Mouse (Mus musculus) liver, embryonic 14.5 days (tissue): ENCODE results near the gene Rbfox1. TPM values are rescaled to one million over a fixed set of nuclear protein-coding genes. Genes with fewer than 3 reads are reported as not detected.
A peak's percentile ranks its signal among the peaks of the same experiment; 100 is the strongest.

ENCODE experiments used
- ATAC-seq: fragments of 200-750 bp; cut with Nextera tagmentation; 2 replicates; pipeline ENCODE4 v1.8.0; 2017; ENCODE audit warnings: moderate number of reproducible peaks, mild to moderate bottlenecking, moderate library complexity; ENCODE audit not compliant: insufficient read depth
- DNase-seq, 3 experiments: peaks; one replicate each; pipeline ENCODE4 v3.0.0-alpha.2; 2012 to 2013; ENCODE audit warnings: low read depth in 3 of 3, low spot score in 3 of 3
- H3K27ac ChIP-seq: fragments of 300-500 bp; sonication (generic); 2 replicates; pipeline ENCODE4 v1.5.1; 2014; ENCODE audit warnings: moderate library complexity, mild to moderate bottlenecking, control low read depth, inconsistent platforms
- H3K27me3 ChIP-seq: fragments of 300-500 bp; sonication (generic); 2 replicates; pipeline ENCODE4 v1.6.1; 2014; ENCODE audit warnings: mild to moderate bottlenecking, low read length, moderate library complexity; ENCODE audit not compliant: control insufficient read depth, insufficient read depth
- H3K36me3 ChIP-seq: fragments of 300-500 bp; sonication (generic); replicated peaks from 2 replicates; pipeline ENCODE4 v1.6.1; 2014; ENCODE audit warnings: low read depth; ENCODE audit not compliant: control insufficient read depth, insufficient read depth
- H3K4me1 ChIP-seq, 2 experiments: fragments of 200-500 bp in 1 of 2; fragments of 300-500 bp in 1 of 2; sonication (generic) in 1 of 2; replicated peaks; 2 replicates each; pipeline ENCODE4 v1.6.1; 2012 to 2014; ENCODE audit warnings: antibody characterized with exemption in 1 of 2, inconsistent platforms in 1 of 2, low read length in 1 of 2; ENCODE audit not compliant: control insufficient read depth in 2 of 2, insufficient read depth in 2 of 2
- H3K4me2 ChIP-seq: fragments of 300-500 bp; sonication (generic); 2 replicates; pipeline ENCODE4 v1.6.1; 2014; ENCODE audit warnings: low read depth, mild to moderate bottlenecking, control low read depth, moderate library complexity
- H3K4me3 ChIP-seq, 2 experiments: fragments of 200-500 bp in 1 of 2; fragments of 300-500 bp in 1 of 2; sonication (generic) in 1 of 2; 2 replicates each; pipeline ENCODE4 v1.5.1; 2012 to 2014; ENCODE audit warnings: low read depth in 2 of 2, low read length in 2 of 2, mild to moderate bottlenecking in 2 of 2, control low read depth in 1 of 2, inconsistent platforms in 1 of 2, moderate library complexity in 1 of 2; ENCODE audit not compliant: insufficient read depth in 1 of 2
- H3K9ac ChIP-seq: fragments of 300-500 bp; sonication (generic); replicated peaks from 2 replicates; pipeline ENCODE4 v1.6.1; 2014; ENCODE audit warnings: mild to moderate bottlenecking, control low read depth, moderate library complexity
- H3K9me3 ChIP-seq: fragments of 300-500 bp; sonication (generic); 2 replicates; pipeline ENCODE4 v1.6.1; 2016; ENCODE audit warnings: low read length, mixed read lengths; ENCODE audit not compliant: control insufficient read depth
- CTCF ChIP-seq: IDR thresholded peaks from 2 replicates; pipeline ENCODE4 v1.5.1; 2016; ENCODE audit warnings: antibody characterized with exemption, low read depth, control low read depth
- EP300 ChIP-seq: IDR thresholded peaks from 2 replicates; pipeline ENCODE4 v1.6.1; 2016; ENCODE audit warnings: antibody characterized with exemption, low read depth
- WGBS: fragments of 180-500 bp; shearing (Covaris S2); extraction: QIAGEN DNeasy Blood & Tissue Kit; methylation state at CpG from one replicate; pipeline ENCODE4 v1.1.7; 2014; ENCODE audit not compliant: insufficient replicate concordance; 5-methylcytosine and 5-hydroxymethylcytosine counted together
- polyA plus RNA-seq, 2 experiments: library from polyadenylated mRNA; depleted of rRNA in 1 of 2; stranded (reverse) in 1 of 2; unstranded in 1 of 2; fragments of >200 nt; fragmentation: Nextera tagmentation in 1 of 2; extraction: Ambion mirVana in 1 of 2; gene quantifications; 2 replicates each; pipeline versions ENCODE4 v1.2.1 to v1.2.3; 2012 to 2014

Rbfox1 gene
- polyA plus RNA-seq, 2 experiments = 0.02 TPM; not detected in 1

DNA sequence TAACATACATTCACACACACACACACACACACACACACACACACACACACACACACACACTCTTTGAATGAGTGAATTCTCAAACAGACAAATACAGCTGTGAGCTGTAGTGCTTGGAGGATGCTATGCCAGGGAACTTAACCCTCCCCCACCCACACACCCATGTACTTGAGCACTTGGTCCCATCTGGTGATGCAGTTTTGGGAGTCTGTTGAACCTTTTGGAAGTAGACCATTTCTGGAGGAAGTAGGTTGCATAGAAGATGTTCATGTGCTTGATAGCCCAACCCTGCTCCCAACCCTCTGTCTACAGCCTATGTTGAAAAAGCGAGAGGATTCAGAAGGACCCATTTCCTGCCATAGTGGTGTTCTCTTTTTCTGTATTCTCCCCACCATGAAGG lies 1378.1 kb downstream of the Rbfox1 start:
- DNase-seq (no peak), ATAC-seq (no peak)
- no peak overlapping the region for H3K9ac ChIP-seq
- H3K4me2 ChIP-seq = no peak overlapping the region
- H3K36me3 ChIP-seq = no peaks in the 10 kb centered on the region
- no peak overlapping the region for H3K27ac ChIP-seq
- no peaks in the 10 kb centered on the region for H3K9me3 ChIP-seq
- H3K4me1 ChIP-seq = no peaks in the 10 kb centered on the region
- H3K4me3 ChIP-seq = no peak overlapping the region
- WGBS = 40% methylated on average over 1 of the region's 1 CpGs
- H3K27me3 ChIP-seq = no peaks in the 10 kb centered on the region
- TF ChIP-seq EP300 (no peak), CTCF (no peak)

DNA sequence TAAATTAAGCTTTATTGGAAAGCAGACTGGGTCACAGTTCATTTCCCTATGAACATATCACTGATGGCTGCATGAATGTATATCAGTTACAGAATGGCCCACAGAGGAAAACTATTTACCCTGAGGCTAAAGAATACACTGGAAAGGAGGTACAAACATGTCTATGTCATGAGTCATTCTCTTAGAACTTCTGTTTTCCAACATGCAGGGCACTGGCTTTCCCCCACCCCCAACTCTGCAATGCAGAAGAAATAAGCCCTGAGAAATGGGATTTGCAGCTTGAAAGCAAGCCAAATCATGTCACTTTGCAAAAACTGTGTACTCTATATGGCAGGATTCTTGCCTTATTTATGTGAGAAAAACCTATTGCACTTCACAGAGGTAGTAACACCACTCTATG lies 1380.6 kb downstream of the Rbfox1 start:
- no peak for ATAC-seq

DNA sequence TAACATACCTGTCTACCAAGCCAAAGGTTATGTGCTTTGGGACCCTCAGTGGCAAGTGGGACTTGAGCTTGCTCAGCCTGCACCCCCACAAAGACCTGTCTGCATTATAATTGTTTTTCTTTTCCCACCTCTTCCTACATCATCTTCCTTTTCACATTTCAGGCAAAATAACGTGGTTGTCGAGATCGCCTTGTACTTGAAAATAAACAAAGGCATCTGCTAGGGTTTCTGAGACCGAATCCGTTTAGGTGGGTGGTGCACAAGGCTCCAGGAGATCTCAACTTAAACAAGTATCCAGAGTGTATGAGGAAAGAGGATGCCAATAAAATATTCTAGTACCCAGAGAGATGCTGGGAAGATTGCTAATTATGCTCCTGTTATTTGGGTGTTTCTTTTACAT lies 1390.3 kb downstream of the Rbfox1 start:
- WGBS = 64% methylated on average over 5 of the region's 5 CpGs

More for the DNA sequence above, 1380.6 kb downstream of the Rbfox1 start:
- no peak overlapping the region for H3K4me3 ChIP-seq
- TF ChIP-seq CTCF = no peak
- no peaks in the 10 kb centered on the region for H3K27me3 ChIP-seq
- H3K4me2 ChIP-seq = no peak overlapping the region
- no peak for DNase-seq
- no peak overlapping the region for H3K27ac ChIP-seq
- H3K36me3 ChIP-seq = no peaks in the 10 kb centered on the region
- no peak overlapping the region for H3K9ac ChIP-seq
- H3K9me3 ChIP-seq = no peaks in the 10 kb centered on the region
- H3K4me1 ChIP-seq = no peaks in the 10 kb centered on the region

GRCm38 (mm10) chr16:7275901-7276300 lies 1390.7 kb downstream of the Rbfox1 start:
- no peak overlapping the region for H3K4me3 ChIP-seq
- no peak overlapping the region for H3K4me2 ChIP-seq
- H3K9me3 ChIP-seq = no peaks in the 10 kb centered on the region
- H3K9ac ChIP-seq = no peak overlapping the region
- no peak overlapping the region for H3K27ac ChIP-seq
- ATAC-seq = no peak
- no peaks in the 10 kb centered on the region for H3K4me1 ChIP-seq
- TF ChIP-seq EP300 (no peak), CTCF (peak; percentile 41; the same call in 1 of the 2 replicates)
- DNase-seq = no peak
- no peaks in the 10 kb centered on the region for H3K36me3 ChIP-seq
- WGBS = 11% methylated on average over 1 of the region's 1 CpGs
- H3K27me3 ChIP-seq = no peaks in the 10 kb centered on the region

More for the DNA sequence above, 1390.3 kb downstream of the Rbfox1 start:
- Histone ChIP-seq H3K27me3 (no peaks in the 10 kb centered on the region), H3K4me1 (no peaks in the 10 kb centered on the region), H3K36me3 (no peaks in the 10 kb centered on the region), H3K4me3 (no peak overlapping the region), H3K4me2 (no peak overlapping the region), H3K27ac (no peak overlapping the region), H3K9ac (no peak overlapping the region), H3K9me3 (no peaks in the 10 kb centered on the region)
- ATAC-seq = no peak
- DNase-seq = no peak
- TF ChIP-seq EP300 = no peak
- no peak for TF ChIP-seq CTCF

- no peak for ATAC-seq
- no peak for TF ChIP-seq EP300
- no peaks in the 10 kb centered on the region for H3K36me3 ChIP-seq
- no peaks in the 10 kb centered on the region for H3K4me1 ChIP-seq
- no peak overlapping the region for H3K4me2 ChIP-seq
- DNase-seq = no peak
- no peak overlapping the region for H3K27ac ChIP-seq
- no peaks in the 10 kb centered on the region for H3K9me3 ChIP-seq
- H3K4me3 ChIP-seq = no peak overlapping the region
- WGBS = 51% methylated on average over 5 of the region's 5 CpGs
- no peak overlapping the region for H3K9ac ChIP-seq
- no peaks in the 10 kb centered on the region for H3K27me3 ChIP-seq
Measured at GRCm38 (mm10) chr16:7279544-7279943, 1394.4 kb downstream of the Rbfox1 start.

DNA sequence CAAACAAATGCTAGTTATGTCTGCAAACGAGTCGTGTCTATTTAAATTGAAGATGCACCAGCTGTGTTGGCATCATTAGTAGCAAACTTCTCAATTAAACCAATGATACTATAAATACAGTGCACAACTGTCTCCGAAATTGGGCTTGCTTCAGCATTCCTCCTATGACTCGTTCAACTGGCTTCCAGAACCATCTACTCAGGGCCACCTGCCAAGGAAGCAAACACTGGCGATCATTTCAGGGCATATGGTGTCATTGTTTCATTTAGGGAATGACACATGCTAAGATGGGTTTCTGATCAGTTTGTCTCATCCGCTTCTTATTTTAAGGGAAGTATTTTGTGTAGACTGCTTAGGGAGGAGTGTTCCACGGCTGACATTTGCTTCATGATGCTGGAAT lies 1397.1 kb downstream of the Rbfox1 start:
- no peak overlapping the region for H3K27ac ChIP-seq
- H3K36me3 ChIP-seq = no peaks in the 10 kb centered on the region
- H3K27me3 ChIP-seq = no peaks in the 10 kb centered on the region
- H3K4me2 ChIP-seq = no peak overlapping the region
- 62% methylated on average over 7 of the region's 7 CpGs for WGBS
- ATAC-seq (no peak), DNase-seq (no peak)
- no peaks in the 10 kb centered on the region for H3K4me1 ChIP-seq
- no peak overlapping the region for H3K4me3 ChIP-seq
- H3K9me3 ChIP-seq = no peaks in the 10 kb centered on the region
- no peak overlapping the region for H3K9ac ChIP-seq
- TF ChIP-seq EP300 (no peak), CTCF (no peak)
